Mouse (Mus musculus) liver, adult 2 months (tissue): ENCODE data around the gene Emx1.

Experiments
- CTCF ChIP-seq: fragments of 200-500 bp; IDR thresholded peaks from 2 replicates; pipeline ENCODE4 v1.5.1; 2011; ENCODE audit warnings: low read depth, low read length, control low read depth
- POLR2A ChIP-seq: fragments of 200-500 bp; IDR thresholded peaks from 2 replicates; pipeline ENCODE4 v1.6.1; 2011; ENCODE audit warnings: low read length, control low read depth; ENCODE audit not compliant: insufficient read depth; ENCODE audit errors: extremely low read depth

DNA sequence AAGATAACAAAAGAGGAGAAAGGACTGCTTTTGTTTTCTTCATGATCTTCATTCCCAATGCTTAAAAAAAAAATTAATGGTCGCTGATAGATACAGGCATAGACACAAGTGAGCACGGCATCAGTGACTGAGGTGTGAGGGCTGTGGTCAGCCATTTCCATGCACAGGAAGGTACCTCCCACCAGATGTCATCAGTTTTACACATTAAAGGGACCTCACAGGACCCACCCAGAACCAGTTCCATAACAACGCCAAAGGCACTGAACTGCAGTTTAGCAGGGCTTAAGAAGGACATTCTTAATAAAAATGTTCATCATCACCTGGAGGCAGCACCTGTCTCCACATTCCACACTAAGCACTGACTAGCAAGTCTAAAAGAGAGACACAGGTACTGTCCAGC, 39.6 kb upstream of the Emx1 start:
- no peak for TF ChIP-seq CTCF
- TF ChIP-seq POLR2A: no peak
